Mouse (Mus musculus) CH12.LX (cell line): ENCODE measurements around the gene Rbak.

Source experiments
- JUND ChIP-seq: conservative IDR thresholded peaks from 2 replicates; pipeline ENCODE4 v1.6.1; 2011; ENCODE audit warnings: low read depth, low read length, improper control_type of control experiment
- MAX ChIP-seq: IDR thresholded peaks from 2 replicates; pipeline ENCODE4 v1.6.1; 2011; ENCODE audit warnings: low read length, improper control_type of control experiment
- RCOR1 ChIP-seq: conservative IDR thresholded peaks from 2 replicates; pipeline ENCODE4 v1.6.1; 2012; ENCODE audit warnings: low read depth, mild to moderate bottlenecking, inconsistent platforms, low read length, improper control_type of control experiment
- SIN3A ChIP-seq: IDR thresholded peaks from 2 replicates; pipeline ENCODE4 v1.6.1; 2012; ENCODE audit warnings: low read length, improper control_type of control experiment, inconsistent platforms

DNA sequence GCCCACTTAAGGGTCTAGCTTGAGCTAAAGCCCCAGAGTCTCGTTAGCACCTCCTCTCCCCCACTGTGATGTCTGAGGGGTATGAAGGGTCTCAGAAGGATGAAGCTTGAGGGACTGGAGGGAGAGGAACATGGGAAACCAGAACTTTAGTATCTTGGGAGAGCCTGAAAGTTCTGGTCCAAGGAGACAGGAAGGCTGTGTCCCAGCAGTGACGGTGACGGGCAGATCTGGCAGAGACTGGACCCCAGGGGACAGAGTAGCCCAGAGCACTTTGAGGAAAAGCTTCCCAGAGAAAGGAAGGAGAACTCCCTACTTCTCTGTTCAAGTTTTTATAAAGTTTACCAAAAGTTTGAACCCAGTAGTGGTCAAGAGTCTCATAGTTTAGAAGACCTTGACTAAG is 33.1 kb downstream of the Rbak start, which contains the start of gene Olfr718-ps1:
- TF ChIP-seq MAX (no peak), RCOR1 (no peak), SIN3A (no peak), JUND (no peak)
